Mouse (Mus musculus) kidney, embryonic 16.5 days (tissue): ENCODE measurements around the gene Slc3a1. TPM values are rescaled to one million over a fixed set of nuclear protein-coding genes. Genes with fewer than 3 reads are reported as not detected.

Experiments used
- ATAC-seq: fragments of 200-750 bp; cut with Nextera tagmentation; 2 replicates; pipeline ENCODE4 v1.8.0; 2017; ENCODE audit warnings: moderate TSS enrichment; ENCODE audit not compliant: low FRiP score, low TSS enrichment
- H3K27ac ChIP-seq: fragments of 300-500 bp; sonication (generic); 2 replicates; pipeline ENCODE4 v1.5.1; 2014; ENCODE audit warnings: low read length
- H3K27me3 ChIP-seq: fragments of 300-500 bp; sonication (generic); 2 replicates; pipeline ENCODE4 v1.6.1; 2014; ENCODE audit warnings: low read length, control low read depth, mixed read lengths; ENCODE audit not compliant: insufficient read depth
- H3K36me3 ChIP-seq: fragments of 300-500 bp; sonication (generic); 2 replicates; pipeline ENCODE4 v1.6.1; 2014; ENCODE audit warnings: low read length, control low read depth, mixed read lengths; ENCODE audit not compliant: insufficient read depth
- H3K4me1 ChIP-seq: fragments of 300-500 bp; sonication (generic); 2 replicates; pipeline ENCODE4 v1.6.1; 2014; ENCODE audit warnings: low read length, control low read depth, mixed read lengths; ENCODE audit not compliant: insufficient read depth
- H3K4me2 ChIP-seq: fragments of 300-500 bp; sonication (generic); replicated peaks from 2 replicates; pipeline ENCODE4 v1.6.1; 2014; ENCODE audit warnings: low read depth, low read length
- H3K4me3 ChIP-seq: fragments of 300-500 bp; sonication (generic); 2 replicates; pipeline ENCODE4 v1.5.1; 2014; ENCODE audit warnings: mild to moderate bottlenecking, low read length
- H3K9ac ChIP-seq: fragments of 300-500 bp; sonication (generic); replicated peaks from 2 replicates; pipeline ENCODE4 v1.6.1; 2014; ENCODE audit warnings: low read length
- H3K9me3 ChIP-seq: fragments of 300-500 bp; sonication (generic); 2 replicates; pipeline ENCODE4 v1.6.1; 2016; ENCODE audit warnings: low read length, control low read depth
- WGBS: fragments of 180-500 bp; shearing (Covaris S2); extraction: QIAGEN DNeasy Blood & Tissue Kit; methylation state at CpG from one replicate; pipeline ENCODE4 v1.1.7; 2014; 5-methylcytosine and 5-hydroxymethylcytosine counted together
- polyA plus RNA-seq: library from polyadenylated mRNA; unstranded; fragments of >200 nt; fragmentation: Nextera tagmentation; extraction: Ambion mirVana; gene quantifications from 2 replicates; pipeline ENCODE4 v1.2.1, GENCODE M21; 2015

Slc3a1 gene
- polyA plus RNA-seq, result 31.8 and 42.0 TPM in 2 replicates

- H3K4me2 ChIP-seq, result no peak within 1 kb of the TSS
- no peaks in the 10 kb centered on the region for H3K9me3 ChIP-seq
- WGBS, result 90% methylated on average over 20 of the region's 20 CpGs
- H3K36me3 ChIP-seq, result no peaks in the 10 kb centered on the region
- no peak within 1 kb of the TSS; the same call in 1 of the 2 replicates for H3K27ac ChIP-seq
- H3K27me3 ChIP-seq, result no peaks in the 10 kb centered on the region
- no peak for ATAC-seq
- no peaks in the 10 kb centered on the region for H3K4me1 ChIP-seq
- H3K4me3 ChIP-seq, result no peak within 1 kb of the TSS
- no peak within 1 kb of the TSS for H3K9ac ChIP-seq
Observed at GRCm38 (mm10) chr17:85028093-85028739, at the start of gene Slc3a1. Gene Slc3a1, plus strand, starts transcription at chr17:85028376.

- Histone ChIP-seq H3K27ac (no peak overlapping the region), H3K27me3 (no peaks in the 10 kb centered on the region), H3K4me3 (no peak overlapping the region), H3K4me2 (no peak overlapping the region), H3K36me3 (no peaks in the 10 kb centered on the region; the same call in 1 of the 2 replicates), H3K4me1 (peaks cover 23% of the 10 kb centered on the region), H3K9ac (no peak overlapping the region), H3K9me3 (peaks cover 8% of the 10 kb centered on the region)
- ATAC-seq, result no peak
- WGBS, result 96% methylated on average over 1 of the region's 1 CpGs
Observed at GRCm38 (mm10) chr17:84981721-84982120, 46.5 kb upstream of the Slc3a1 start.

- Histone ChIP-seq H3K27me3 (no peaks in the 10 kb centered on the region), H3K4me1 (peaks cover 23% of the 10 kb centered on the region), H3K9ac (no peak overlapping the region), H3K36me3 (no peaks in the 10 kb centered on the region; the same call in 1 of the 2 replicates), H3K9me3 (no peaks in the 10 kb centered on the region), H3K4me2 (no peak overlapping the region), H3K27ac (no peak overlapping the region), H3K4me3 (no peak overlapping the region)
- ATAC-seq, result 0 out of 2 replicates have a peak, but pooled peaks have one; percentile 31
- WGBS, result 81% methylated on average over 2 of the region's 2 CpGs
Observed at GRCm38 (mm10) chr17:84982735-84983134, 45.4 kb upstream of the Slc3a1 start.

GRCm38 (mm10) chr17:84986368-84986767 lies 41.8 kb upstream of the Slc3a1 start:
- Histone ChIP-seq H3K4me3 (no peak overlapping the region), H3K9ac (no peak overlapping the region), H3K4me1 (peaks cover 23% of the 10 kb centered on the region), H3K27ac (no peak overlapping the region), H3K27me3 (no peaks in the 10 kb centered on the region), H3K4me2 (no peak overlapping the region), H3K9me3 (no peaks in the 10 kb centered on the region), H3K36me3 (no peaks in the 10 kb centered on the region)
- WGBS, result 43% methylated on average over 5 of the region's 5 CpGs
- no peak for ATAC-seq

- no peaks in the 10 kb centered on the region for H3K9me3 ChIP-seq
- no peak for ATAC-seq
- no peak overlapping the region for H3K9ac ChIP-seq
- no peaks in the 10 kb centered on the region for H3K27me3 ChIP-seq
- no peaks in the 10 kb centered on the region for H3K36me3 ChIP-seq
- WGBS, result 86% methylated on average over 3 of the region's 3 CpGs
- peaks cover 19% of the 10 kb centered on the region for H3K4me1 ChIP-seq
- no peak overlapping the region for H3K4me2 ChIP-seq
- no peak overlapping the region for H3K27ac ChIP-seq
- no peak overlapping the region for H3K4me3 ChIP-seq
Observed at GRCm38 (mm10) chr17:84987834-84988410, 40.3 kb upstream of the Slc3a1 start.

- Histone ChIP-seq H3K4me2 (no peak overlapping the region), H3K4me3 (no peak overlapping the region), H3K27ac (no peak overlapping the region), H3K9me3 (no peaks in the 10 kb centered on the region), H3K36me3 (no peaks in the 10 kb centered on the region), H3K27me3 (no peaks in the 10 kb centered on the region), H3K9ac (no peak overlapping the region), H3K4me1 (peaks cover 15% of the 10 kb centered on the region)
- no peak for ATAC-seq
Observed at GRCm38 (mm10) chr17:84988514-84988913, 39.7 kb upstream of the Slc3a1 start.

- H3K4me1 ChIP-seq, result peaks cover 2% of the 10 kb centered on the region; the same call in 1 of the 2 replicates
- no peak overlapping the region for H3K4me2 ChIP-seq
- no peak overlapping the region for H3K9ac ChIP-seq
- H3K27me3 ChIP-seq, result no peaks in the 10 kb centered on the region
- H3K9me3 ChIP-seq, result no peaks in the 10 kb centered on the region
- no peak overlapping the region for H3K27ac ChIP-seq
- WGBS, result 81% methylated on average over 6 of the region's 6 CpGs
- peaks cover 17% of the 10 kb centered on the region; the same call in 1 of the 2 replicates for H3K36me3 ChIP-seq
- H3K4me3 ChIP-seq, result no peak overlapping the region
- no peak for ATAC-seq
Observed at GRCm38 (mm10) chr17:84995844-84996243, 32.3 kb upstream of the Slc3a1 start.

- no peak for ATAC-seq
- Histone ChIP-seq H3K4me2 (no peak overlapping the region), H3K27ac (no peak overlapping the region), H3K36me3 (peaks cover 17% of the 10 kb centered on the region; the same call in 1 of the 2 replicates), H3K4me3 (no peak overlapping the region), H3K9me3 (no peaks in the 10 kb centered on the region), H3K4me1 (peaks cover 2% of the 10 kb centered on the region; the same call in 1 of the 2 replicates), H3K27me3 (no peaks in the 10 kb centered on the region), H3K9ac (no peak overlapping the region)
- 93% methylated on average over 1 of the region's 1 CpGs for WGBS
Observed at GRCm38 (mm10) chr17:84997639-84998038, 30.5 kb upstream of the Slc3a1 start.

- WGBS, result 84% methylated on average over 10 of the region's 10 CpGs
- Histone ChIP-seq H3K9ac (no peak overlapping the region), H3K27ac (no peak overlapping the region), H3K4me1 (peaks cover 9% of the 10 kb centered on the region), H3K36me3 (peaks cover 16% of the 10 kb centered on the region; the same call in 1 of the 2 replicates), H3K4me3 (no peak overlapping the region), H3K4me2 (no peak overlapping the region), H3K27me3 (no peaks in the 10 kb centered on the region), H3K9me3 (no peaks in the 10 kb centered on the region)
- no peak for ATAC-seq
Observed at GRCm38 (mm10) chr17:84999636-85000035, 28.5 kb upstream of the Slc3a1 start.

- WGBS, result 80% methylated on average over 6 of the region's 6 CpGs
- H3K9ac ChIP-seq, result no peak overlapping the region
- no peaks in the 10 kb centered on the region for H3K27me3 ChIP-seq
- H3K4me1 ChIP-seq, result no peaks in the 10 kb centered on the region
- ATAC-seq, result no peak
- H3K27ac ChIP-seq, result no peak overlapping the region
- no peaks in the 10 kb centered on the region for H3K9me3 ChIP-seq
- no peak overlapping the region for H3K4me3 ChIP-seq
- peaks cover 16% of the 10 kb centered on the region; the same call in 1 of the 2 replicates for H3K36me3 ChIP-seq
- H3K4me2 ChIP-seq, result no peak overlapping the region
Observed at GRCm38 (mm10) chr17:85013485-85013884, 14.7 kb upstream of the Slc3a1 start.
